ENCODE assay signal across 8 mouse cellular contexts in the genomic region with DNA sequence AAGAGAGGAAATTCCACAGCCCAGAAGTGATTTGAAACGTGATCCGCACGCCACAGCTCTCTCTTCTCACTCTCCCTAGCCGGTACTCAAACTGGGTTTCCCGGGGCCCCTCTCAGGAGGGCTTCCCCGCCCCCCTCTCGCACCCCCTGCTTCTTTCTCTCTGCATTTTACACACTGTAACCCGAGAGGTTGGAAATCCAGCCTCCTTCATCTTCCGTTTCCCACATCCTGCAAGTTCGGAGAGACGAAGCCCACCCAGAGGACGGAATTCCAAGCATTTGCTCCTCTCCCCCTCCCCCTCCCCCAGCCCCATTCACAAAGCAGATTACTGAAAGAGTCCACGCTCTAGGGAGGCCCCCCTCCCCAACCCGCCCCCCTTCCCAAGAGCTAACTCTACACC. TPM values are rescaled to one million over a fixed set of nuclear protein-coding genes. Genes with fewer than 3 reads are reported as not detected.
DNase-seq lines count a peak whose midpoint lies in the region; ATAC-seq and TF ChIP-seq lines count a peak whose summit lies in the region.

No protein-coding gene starts in this region.

- no peaks in the 10 kb centered on the region for H3K27me3 ChIP-seq in lung, embryonic 14.5 days (ENCODE audit: insufficient read depth, low read length)
- peaks cover 5% of the 10 kb centered on the region for H3K27me3 ChIP-seq in forebrain, embryonic 10.5 days (ENCODE audit: poor library complexity, severe bottlenecking)
- H3K27me3 ChIP-seq in limb, embryonic 14.5 days (ENCODE audit: control insufficient read depth, insufficient read depth, low read length): no peaks in the 10 kb centered on the region

- peak overlapping the region; percentile 97 for H3K27ac ChIP-seq in lung, embryonic 14.5 days (ENCODE audit: low read depth)
- H3K27ac ChIP-seq in forebrain, embryonic 10.5 days: peak overlapping the region; percentile 92
- peak overlapping the region; percentile 87 for H3K27ac ChIP-seq in limb, embryonic 14.5 days (replicated peaks; ENCODE audit: low read depth, low read length)

- H3K4me2 ChIP-seq in lung, embryonic 14.5 days: peak overlapping the region; percentile 65
- H3K4me2 ChIP-seq in limb, embryonic 14.5 days (replicated peaks; ENCODE audit: low read depth, low read length, severe bottlenecking): peak overlapping the region; percentile 46

- 1% methylated on average over 14 of the region's 14 CpGs for WGBS in lung, embryonic 14.5 days
- under 1% methylated on average over 14 of the region's 14 CpGs for WGBS in forebrain, embryonic 10.5 days
- 1% methylated on average over 14 of the region's 14 CpGs for WGBS in limb, embryonic 14.5 days

- no peaks in the 10 kb centered on the region for H3K9me3 ChIP-seq in lung, embryonic 14.5 days (ENCODE audit: low read depth, low read length)
- no peaks in the 10 kb centered on the region for H3K9me3 ChIP-seq in forebrain, embryonic 10.5 days
- no peaks in the 10 kb centered on the region for H3K9me3 ChIP-seq in limb, embryonic 14.5 days (ENCODE audit: control insufficient read depth, low read length)

- peak overlapping the region; percentile 28 for H3K4me3 ChIP-seq in lung, embryonic 14.5 days (ENCODE audit: low read depth, low read length)
- H3K4me3 ChIP-seq in forebrain, embryonic 10.5 days: peak overlapping the region; percentile 47
- peak overlapping the region; percentile 30 for H3K4me3 ChIP-seq in limb, embryonic 14.5 days (replicated peaks; ENCODE audit: low read length)

- no peaks in the 10 kb centered on the region for H3K36me3 ChIP-seq in lung, embryonic 14.5 days (ENCODE audit: insufficient read depth)
- no peaks in the 10 kb centered on the region for H3K36me3 ChIP-seq in forebrain, embryonic 10.5 days (replicated peaks)
- no peaks in the 10 kb centered on the region for H3K36me3 ChIP-seq in limb, embryonic 14.5 days (ENCODE audit: control insufficient read depth, insufficient read depth, low read length)

- peak; percentile 87 for DNase-seq in lung, embryonic 14.5 days
- DNase-seq in lung, postnatal 14 days: no peak
- DNase-seq in forebrain, embryonic 10.5 days (ENCODE audit: extremely low spot score, low spot score): peak; percentile 91
- DNase-seq in limb, embryonic 14.5 days (ENCODE audit: low spot score): peak; percentile 88
- DNase-seq in retina, postnatal 1 day: peak; percentile 87
- no peak for DNase-seq in cerebellum, postnatal 36 days
- DNase-seq in frontal cortex, adult 2 months (ENCODE audit: extremely low spot score in 1 of 2, low spot score in 1 of 2): no peak

- H3K4me1 ChIP-seq in lung, embryonic 14.5 days (ENCODE audit: insufficient read depth): peaks cover 29% of the 10 kb centered on the region
- H3K4me1 ChIP-seq in forebrain, embryonic 10.5 days: peaks cover 94% of the 10 kb centered on the region
- H3K4me1 ChIP-seq in limb, embryonic 14.5 days (ENCODE audit: control insufficient read depth, insufficient read depth, low read length): peaks cover 47% of the 10 kb centered on the region

- no peak for TF ChIP-seq CTCF in lung, embryonic 14.5 days (IDR thresholded peaks at IDR 0.05; ENCODE audit: low read depth)

- ATAC-seq in lung, embryonic 14.5 days (ENCODE audit: insufficient read depth): peak; percentile 92
- peak; percentile 90 for ATAC-seq in limb, embryonic 14.5 days (ENCODE audit: low FRiP score, low read depth)
- ATAC-seq in megakaryocyte-erythroid progenitor cell, adult 5-6 weeks (replicated peaks; ENCODE audit: low FRiP score, low TSS enrichment, poor library complexity, severe bottlenecking): no peak

- peak overlapping the region; percentile 52 for H3K9ac ChIP-seq in lung, embryonic 14.5 days
- peak overlapping the region; percentile 22 for H3K9ac ChIP-seq in limb, embryonic 14.5 days (ENCODE audit: low read depth, low read length, severe bottlenecking)

- no peak for TF ChIP-seq POLR2A in limb, embryonic 14.5 days (IDR thresholded peaks at IDR 0.05; ENCODE audit: borderline replicate concordance, extremely low read depth, insufficient read depth, insufficient read length)

RNA-seq across cellular contexts. Expression of gene Pim1, which starts 26.5 kb away (rescaled TPM):
- 14.1 and 16.0 TPM in 2 replicates for polyA plus RNA-seq in lung, embryonic 14.5 days (2014; fragmentation: Nextera tagmentation; extraction: Ambion mirVana)
- polyA plus RNA-seq in forebrain, embryonic 10.5 days (2016; fragmentation: Nextera tagmentation; extraction: Ambion mirVana): 32.2 and 33.1 TPM in 2 replicates
- 18.4 and 23.3 TPM in 2 replicates for polyA plus RNA-seq in limb, embryonic 14.5 days (2012; rRNA removed)
- 15.7 TPM in 2 replicates for polyA plus RNA-seq in limb, embryonic 14.5 days (2014; fragmentation: Nextera tagmentation; extraction: Ambion mirVana)
- total RNA-seq in megakaryocyte-erythroid progenitor cell, adult 5-6 weeks (2014; fragmentation: Nextera tagmentation): 33.2 and 48.8 TPM in 2 replicates
- total RNA-seq in megakaryocyte-erythroid progenitor cell, adult 5-6 weeks (2017): 96.9 and 106 TPM in 2 replicates
- polyA plus RNA-seq in frontal cortex, adult 2 months (2012; rRNA removed): 3.2 and 3.7 TPM in 2 replicates

Comparison
In these comparisons a context has a peak if more than half of its experiments do, and no peak if none do; other contexts are left out.
1. DNase-seq: peak in lung, embryonic 14.5 days (single experiment), forebrain, embryonic 10.5 days (single experiment), limb, embryonic 14.5 days (single experiment) and retina, postnatal 1 day (single experiment); none in lung, postnatal 14 days (single experiment), cerebellum, postnatal 36 days (0 of 2) and frontal cortex, adult 2 months (0 of 2).
2. Peak in every context shown above with its lines, with median percentiles within 50 percentile points of each other: H3K27ac ChIP-seq and H3K4me3 ChIP-seq.